Mouse (Mus musculus) liver (tissue): ENCODE measurements around the gene Pfn1.

ENCODE experiments used
- DNase-seq: peaks from one replicate; pipeline ENCODE4 v3.0.0-alpha.2; 2020; ENCODE audit warnings: mixed read lengths

The Pfn1 gene

GRCm38 (mm10) chr11:70630129-70630528, 24.3 kb downstream of the Pfn1 start:
- no peak for DNase-seq

- peak; percentile 47 for DNase-seq
Measured at GRCm38 (mm10) chr11:70629557-70629956, 24.9 kb downstream of the Pfn1 start.

- DNase-seq, result no peak
Measured at GRCm38 (mm10) chr11:70628431-70628830, 26.0 kb downstream of the Pfn1 start.

- DNase-seq, result no peak
Measured at GRCm38 (mm10) chr11:70626877-70627276, 27.6 kb downstream of the Pfn1 start.

GRCm38 (mm10) chr11:70625473-70625872, 29.0 kb downstream of the Pfn1 start:
- DNase-seq, result peak; percentile 77

GRCm38 (mm10) chr11:70623053-70623742, 31.2 kb downstream of the Pfn1 start:
- no peak for DNase-seq

GRCm38 (mm10) chr11:70621972-70622814, 32.3 kb downstream of the Pfn1 start:
- DNase-seq, result peak; percentile 50

- DNase-seq, result no peak
Measured at GRCm38 (mm10) chr11:70619101-70619500, 35.3 kb downstream of the Pfn1 start, which contains the start of gene Chrne. Chrne (minus strand) TSS chr11:70619216.

GRCm38 (mm10) chr11:70615516-70616093, 38.8 kb downstream of the Pfn1 start, which contains the start of gene 4930544D05Rik:
4930544D05Rik (plus strand) TSS chr11:70615848.
- DNase-seq, result no peak

- peak; percentile 80 for DNase-seq
Measured at GRCm38 (mm10) chr11:70615074-70615473, 39.4 kb downstream of the Pfn1 start.

GRCm38 (mm10) chr11:70612505-70612904, 41.9 kb downstream of the Pfn1 start:
- no peak for DNase-seq

GRCm38 (mm10) chr11:70610752-70611151, 43.7 kb downstream of the Pfn1 start:
- DNase-seq, result no peak

GRCm38 (mm10) chr11:70608381-70609066, 45.9 kb downstream of the Pfn1 start:
- peak; percentile 31 for DNase-seq

GRCm38 (mm10) chr11:70607611-70608010, 46.8 kb downstream of the Pfn1 start:
- no peak for DNase-seq

GRCm38 (mm10) chr11:70606717-70607116, 47.7 kb downstream of the Pfn1 start:
- DNase-seq, result no peak

- peak; percentile 76 for DNase-seq
Measured at GRCm38 (mm10) chr11:70605024-70605566, 49.3 kb downstream of the Pfn1 start.
